Mouse (Mus musculus): ENCODE results near the gene Ofcc1.

The Ofcc1 gene

GRCm38 (mm10) chr13:40361288-40361687 lies at the start of gene Ofcc1:
Ofcc1 (minus strand) TSS chr13:40361450.
- in situ Hi-C loops (cut with MboI), result no loop called here

GRCm38 (mm10) chr13:40390120-40390519 lies 28.9 kb upstream of the Ofcc1 start:
- in situ Hi-C loops (cut with MboI), result no loop called here

GRCm38 (mm10) chr13:40387446-40387845 lies 26.2 kb upstream of the Ofcc1 start:
- in situ Hi-C loops (cut with MboI), result no loop called here

- in situ Hi-C loops (cut with MboI), result no loop called here
Observed at GRCm38 (mm10) chr13:40384962-40385361, 23.7 kb upstream of the Ofcc1 start.

GRCm38 (mm10) chr13:40376773-40377172 lies 15.5 kb upstream of the Ofcc1 start:
- in situ Hi-C loops (cut with MboI), result no loop called here

- in situ Hi-C loops (cut with MboI), result no loop called here
Observed at GRCm38 (mm10) chr13:40366762-40367161, 5.5 kb upstream of the Ofcc1 start.

GRCm38 (mm10) chr13:40364855-40365254 lies 3.6 kb upstream of the Ofcc1 start:
- in situ Hi-C loops (cut with MboI), result no loop called here

GRCm38 (mm10) chr13:40360692-40361091 lies 558 bp downstream of the Ofcc1 start:
- in situ Hi-C loops (cut with MboI), result no loop called here

- in situ Hi-C loops (cut with MboI), result no loop called here
Observed at GRCm38 (mm10) chr13:40347045-40347444, 14.2 kb downstream of the Ofcc1 start.

- in situ Hi-C loops (cut with MboI), result no loop called here
Observed at GRCm38 (mm10) chr13:40323301-40323700, 37.9 kb downstream of the Ofcc1 start.

- in situ Hi-C loops (cut with MboI), result no loop called here
Observed at GRCm38 (mm10) chr13:40320814-40321525, 40.3 kb downstream of the Ofcc1 start.

- in situ Hi-C loops (cut with MboI), result no loop called here
Observed at GRCm38 (mm10) chr13:40317731-40318130, 43.5 kb downstream of the Ofcc1 start.

- in situ Hi-C loops (cut with MboI), result no loop called here
Observed at GRCm38 (mm10) chr13:40315158-40315792, 46.0 kb downstream of the Ofcc1 start.

GRCm38 (mm10) chr13:40292891-40293290 lies 68.4 kb downstream of the Ofcc1 start:
- in situ Hi-C loops (cut with MboI), result no loop called here

GRCm38 (mm10) chr13:40290846-40291245 lies 70.4 kb downstream of the Ofcc1 start:
- in situ Hi-C loops (cut with MboI), result no loop called here

- in situ Hi-C loops (cut with MboI), result no loop called here
Observed at GRCm38 (mm10) chr13:40288650-40289049, 72.6 kb downstream of the Ofcc1 start.

- in situ Hi-C loops (cut with MboI), result no loop called here
Observed at GRCm38 (mm10) chr13:40287266-40288002, 73.8 kb downstream of the Ofcc1 start.

- in situ Hi-C loops (cut with MboI), result no loop called here
Observed at GRCm38 (mm10) chr13:40285234-40285791, 75.9 kb downstream of the Ofcc1 start.

GRCm38 (mm10) chr13:40280616-40281015 lies 80.6 kb downstream of the Ofcc1 start:
- in situ Hi-C loops (cut with MboI), result no loop called here

- in situ Hi-C loops (cut with MboI), result no loop called here
Observed at GRCm38 (mm10) chr13:40267546-40267945, 93.7 kb downstream of the Ofcc1 start.

GRCm38 (mm10) chr13:40263087-40263807 lies 98.0 kb downstream of the Ofcc1 start:
- in situ Hi-C loops (cut with MboI), result no loop called here

GRCm38 (mm10) chr13:40258757-40259156 lies 102.5 kb downstream of the Ofcc1 start:
- in situ Hi-C loops (cut with MboI), result no loop called here

Data from mature B cell (primary cell).